Mouse (Mus musculus): ENCODE data around the gene Lefty2.

The Lefty2 gene

GRCm38 (mm10) chr1:180901107-180901506 lies 8.2 kb downstream of the Lefty2 start:
- DNase-seq, result peak in 1 of 2 experiments; percentile 50

- no peak for DNase-seq
Measured at GRCm38 (mm10) chr1:180902915-180903314, 10.0 kb downstream of the Lefty2 start.

- DNase-seq, result no peak
Measured at GRCm38 (mm10) chr1:180903666-180904038, 10.7 kb downstream of the Lefty2 start.

GRCm38 (mm10) chr1:180904039-180904814 lies 11.3 kb downstream of the Lefty2 start, which contains the start of gene Pycr2:
Pycr2 (plus strand) TSS chr1:180904293.
- DNase-seq, result peak; percentile 95 to 97

- peak in 1 of 2 experiments; percentile 11 for DNase-seq
Measured at GRCm38 (mm10) chr1:180904815-180905080, 11.8 kb downstream of the Lefty2 start.

- no peak for DNase-seq
Measured at GRCm38 (mm10) chr1:180905307-180905706, 12.4 kb downstream of the Lefty2 start.

GRCm38 (mm10) chr1:180905876-180906275 lies 13.0 kb downstream of the Lefty2 start:
- DNase-seq, result no peak

- peak in 1 of 2 experiments; percentile 14 for DNase-seq
Measured at GRCm38 (mm10) chr1:180906461-180907147, 13.7 kb downstream of the Lefty2 start.

- no peak for DNase-seq
Measured at GRCm38 (mm10) chr1:180911138-180911537, 18.2 kb downstream of the Lefty2 start.

GRCm38 (mm10) chr1:180911653-180912287 lies 18.9 kb downstream of the Lefty2 start:
- no peak for DNase-seq

- DNase-seq, result no peak
Measured at GRCm38 (mm10) chr1:180912792-180913191, 19.9 kb downstream of the Lefty2 start.

GRCm38 (mm10) chr1:180913797-180914196 lies 20.9 kb downstream of the Lefty2 start:
- DNase-seq, result no peak

GRCm38 (mm10) chr1:180916425-180916824 lies 23.5 kb downstream of the Lefty2 start:
- no peak for DNase-seq

GRCm38 (mm10) chr1:180917053-180917452 lies 24.1 kb downstream of the Lefty2 start:
- DNase-seq, result no peak

- DNase-seq, result peak in 1 of 2 experiments; percentile 28
Measured at GRCm38 (mm10) chr1:180919686-180920085, 26.8 kb downstream of the Lefty2 start.

- DNase-seq, result no peak
Measured at GRCm38 (mm10) chr1:180922273-180923048, 29.6 kb downstream of the Lefty2 start.

GRCm38 (mm10) chr1:180924737-180925136 lies 31.8 kb downstream of the Lefty2 start:
- DNase-seq, result no peak

- DNase-seq, result no peak
Measured at GRCm38 (mm10) chr1:180926286-180926685, 33.4 kb downstream of the Lefty2 start.

- DNase-seq, result no peak
Measured at GRCm38 (mm10) chr1:180929599-180929998, 36.7 kb downstream of the Lefty2 start.

GRCm38 (mm10) chr1:180931106-180931505 lies 38.2 kb downstream of the Lefty2 start:
- DNase-seq, result no peak

- DNase-seq, result no peak
Measured at GRCm38 (mm10) chr1:180933659-180934058, 40.8 kb downstream of the Lefty2 start.

- no peak for DNase-seq
Measured at GRCm38 (mm10) chr1:180934467-180935419, 41.8 kb downstream of the Lefty2 start, which contains the start of gene Lefty1. Lefty1 (plus strand) TSS chr1:180935022.

Data from cerebellum, postnatal 25 days (tissue).